Mouse (Mus musculus): Measurements from ENCODE around the gene Crtc2. TPM values are rescaled to one million over a fixed set of nuclear protein-coding genes. Genes with fewer than 3 reads are reported as not detected.

The Crtc2 gene
- total RNA-seq, 1 experiment, result 9.8 TPM

GRCm38 (mm10) chr3:90215825-90216380 is 38.1 kb upstream of the Crtc2 start:
- 0 out of 2 replicates have a peak, but pooled peaks have one; percentile 7 for TF ChIP-seq ZNF384 (IDR thresholded peaks at IDR 0.05; ENCODE audit: low read depth, low read length)
- no peak for TF ChIP-seq CHD2 (IDR thresholded peaks at IDR 0.05; ENCODE audit: low read depth, low read length)
- peak; percentile 7; the same call in 1 of the 2 replicates for TF ChIP-seq ZC3H11A (IDR thresholded peaks at IDR 0.05; ENCODE audit: borderline replicate concordance, low read depth, low read length)
- Histone ChIP-seq H3K27ac (ENCODE audit: insufficient read depth, low read depth, low read length, poor library complexity, severe bottlenecking) (no peak overlapping the region), H3K9me3 (ENCODE audit: control insufficient read depth, insufficient read depth, low read depth, low read length) (no peaks in the 10 kb centered on the region), H3K36me3 (ENCODE audit: control insufficient read depth, insufficient read depth, low read length, poor library complexity, severe bottlenecking) (peaks cover 15% of the 10 kb centered on the region), H3K4me3 (ENCODE audit: insufficient read depth in 1 of 2, low read depth in 1 of 2, low read length in 2 of 2, poor library complexity in 1 of 2, severe bottlenecking in 1 of 2) (no peak overlapping the region), H3K9ac (ENCODE audit: insufficient read depth, low read depth, low read length, poor library complexity, severe bottlenecking) (no peak overlapping the region), H3K4me1 (ENCODE audit: control insufficient read depth in 2 of 2, insufficient read depth in 2 of 2, low read length in 2 of 2, poor library complexity in 1 of 2) (peaks cover 5% of the 10 kb centered on the region in 2 experiments; a peak in 2 of 4 replicates)
- in situ Hi-C loops (cut with MboI; ENCODE audit: low sequenced_read_pairs in 2 of 2, unreplicated experiment in 2 of 2), result no loop called here
- DNase-seq (ENCODE audit: low read depth, low spot score), result no peak

GRCm38 (mm10) chr3:90220088-90220487 is 33.9 kb upstream of the Crtc2 start:
- TF ChIP-seq HCFC1 (IDR thresholded peaks at IDR 0.05; ENCODE audit: borderline replicate concordance, insufficient read depth, low read length), result no peak
- no peak for TF ChIP-seq ZC3H11A (IDR thresholded peaks at IDR 0.05; ENCODE audit: borderline replicate concordance, low read depth, low read length)
- TF ChIP-seq ZNF384 (IDR thresholded peaks at IDR 0.05; ENCODE audit: low read depth, low read length), result no peak
- no peak for TF ChIP-seq MAFK (IDR thresholded peaks at IDR 0.05; ENCODE audit: insufficient read depth, low read depth, low read length)
- TF ChIP-seq CHD2 (IDR thresholded peaks at IDR 0.05; ENCODE audit: low read depth, low read length), result no peak
- in situ Hi-C loops (cut with MboI; ENCODE audit: low sequenced_read_pairs in 2 of 2, unreplicated experiment in 2 of 2), result no loop called here
- H3K9ac ChIP-seq (ENCODE audit: insufficient read depth, low read depth, low read length, poor library complexity, severe bottlenecking), result no peak overlapping the region; the same call in 1 of the 2 replicates
- H3K9me3 ChIP-seq (ENCODE audit: control insufficient read depth, insufficient read depth, low read depth, low read length), result no peaks in the 10 kb centered on the region
- peak overlapping the region in 1 of 2 experiments; percentile 65; a peak in 2 of 4 replicates for H3K4me3 ChIP-seq (ENCODE audit: insufficient read depth in 1 of 2, low read depth in 1 of 2, low read length in 2 of 2, poor library complexity in 1 of 2, severe bottlenecking in 1 of 2)
- H3K27ac ChIP-seq (ENCODE audit: insufficient read depth, low read depth, low read length, poor library complexity, severe bottlenecking), result no peak overlapping the region
- H3K4me1 ChIP-seq (ENCODE audit: control insufficient read depth in 2 of 2, insufficient read depth in 2 of 2, low read length in 2 of 2, poor library complexity in 1 of 2), result peaks cover 7 to 11% of the 10 kb centered on the region in 2 experiments
- no peaks in the 10 kb centered on the region for H3K36me3 ChIP-seq (ENCODE audit: control insufficient read depth, insufficient read depth, low read length, poor library complexity, severe bottlenecking)
- peak; percentile 47 for DNase-seq (ENCODE audit: low read depth, low spot score)

- Histone ChIP-seq H3K27ac (ENCODE audit: insufficient read depth, low read depth, low read length, poor library complexity, severe bottlenecking) (0 out of 2 replicates have a peak overlapping the region, but pooled peaks have one; percentile 13), H3K36me3 (ENCODE audit: control insufficient read depth, insufficient read depth, low read length, poor library complexity, severe bottlenecking) (no peaks in the 10 kb centered on the region)
- in situ Hi-C loops (cut with MboI; ENCODE audit: low sequenced_read_pairs in 2 of 2, unreplicated experiment in 2 of 2), result no loop called here
Measured at GRCm38 (mm10) chr3:90220531-90220951, 33.4 kb upstream of the Crtc2 start.

GRCm38 (mm10) chr3:90221123-90221522 is 32.8 kb upstream of the Crtc2 start:
- peak overlapping the region; percentile 72 for H3K9ac ChIP-seq (ENCODE audit: insufficient read depth, low read depth, low read length, poor library complexity, severe bottlenecking)
- H3K36me3 ChIP-seq (ENCODE audit: control insufficient read depth, insufficient read depth, low read length, poor library complexity, severe bottlenecking), result no peaks in the 10 kb centered on the region
- no peak for DNase-seq (ENCODE audit: low read depth, low spot score)
- in situ Hi-C loops (cut with MboI; ENCODE audit: low sequenced_read_pairs in 2 of 2, unreplicated experiment in 2 of 2), result no loop called here
- H3K4me1 ChIP-seq (ENCODE audit: control insufficient read depth in 2 of 2, insufficient read depth in 2 of 2, low read length in 2 of 2, poor library complexity in 1 of 2), result peaks cover 7 to 18% of the 10 kb centered on the region in 2 experiments
- H3K27ac ChIP-seq (ENCODE audit: insufficient read depth, low read depth, low read length, poor library complexity, severe bottlenecking), result no peak overlapping the region
- H3K9me3 ChIP-seq (ENCODE audit: control insufficient read depth, insufficient read depth, low read depth, low read length), result no peaks in the 10 kb centered on the region
- TF ChIP-seq MAFK (IDR thresholded peaks at IDR 0.05; ENCODE audit: insufficient read depth, low read depth, low read length) (no peak), ZC3H11A (IDR thresholded peaks at IDR 0.05; ENCODE audit: borderline replicate concordance, low read depth, low read length) (no peak), ZNF384 (IDR thresholded peaks at IDR 0.05; ENCODE audit: low read depth, low read length) (no peak)
- peak overlapping the region; percentile 25 to 62; a peak in 2 of 4 replicates for H3K4me3 ChIP-seq (ENCODE audit: insufficient read depth in 1 of 2, low read depth in 1 of 2, low read length in 2 of 2, poor library complexity in 1 of 2, severe bottlenecking in 1 of 2)

More at GRCm38 (mm10) chr3:90220531-90220951, 33.4 kb upstream of the Crtc2 start:
- DNase-seq (ENCODE audit: low read depth, low spot score), result no peak
- Histone ChIP-seq H3K9ac (ENCODE audit: insufficient read depth, low read depth, low read length, poor library complexity, severe bottlenecking) (peak overlapping the region; percentile 72), H3K9me3 (ENCODE audit: control insufficient read depth, insufficient read depth, low read depth, low read length) (no peaks in the 10 kb centered on the region), H3K4me1 (ENCODE audit: control insufficient read depth in 2 of 2, insufficient read depth in 2 of 2, low read length in 2 of 2, poor library complexity in 1 of 2) (peaks cover 7 to 13% of the 10 kb centered on the region in 2 experiments), H3K4me3 (ENCODE audit: insufficient read depth in 1 of 2, low read depth in 1 of 2, low read length in 2 of 2, poor library complexity in 1 of 2, severe bottlenecking in 1 of 2) (peak overlapping the region; percentile 62 to 65)
- no peak for TF ChIP-seq ZC3H11A (IDR thresholded peaks at IDR 0.05; ENCODE audit: borderline replicate concordance, low read depth, low read length)
- no peak for TF ChIP-seq CHD2 (IDR thresholded peaks at IDR 0.05; ENCODE audit: low read depth, low read length)
- TF ChIP-seq MAFK (IDR thresholded peaks at IDR 0.05; ENCODE audit: insufficient read depth, low read depth, low read length), result no peak
- no peak for TF ChIP-seq ZNF384 (IDR thresholded peaks at IDR 0.05; ENCODE audit: low read depth, low read length)

GRCm38 (mm10) chr3:90222455-90222854 is 31.5 kb upstream of the Crtc2 start:
- Histone ChIP-seq H3K27ac (ENCODE audit: insufficient read depth, low read depth, low read length, poor library complexity, severe bottlenecking) (no peak overlapping the region), H3K9ac (ENCODE audit: insufficient read depth, low read depth, low read length, poor library complexity, severe bottlenecking) (no peak overlapping the region), H3K36me3 (ENCODE audit: control insufficient read depth, insufficient read depth, low read length, poor library complexity, severe bottlenecking) (no peaks in the 10 kb centered on the region), H3K9me3 (ENCODE audit: control insufficient read depth, insufficient read depth, low read depth, low read length) (no peaks in the 10 kb centered on the region), H3K4me1 (ENCODE audit: control insufficient read depth in 2 of 2, insufficient read depth in 2 of 2, low read length in 2 of 2, poor library complexity in 1 of 2) (peaks cover 7 to 17% of the 10 kb centered on the region in 2 experiments), H3K4me3 (ENCODE audit: insufficient read depth in 1 of 2, low read depth in 1 of 2, low read length in 2 of 2, poor library complexity in 1 of 2, severe bottlenecking in 1 of 2) (no peak overlapping the region)
- in situ Hi-C loops (cut with MboI; ENCODE audit: low sequenced_read_pairs in 2 of 2, unreplicated experiment in 2 of 2), result no loop called here
- TF ChIP-seq HCFC1 (IDR thresholded peaks at IDR 0.05; ENCODE audit: borderline replicate concordance, insufficient read depth, low read length) (no peak), ZC3H11A (IDR thresholded peaks at IDR 0.05; ENCODE audit: borderline replicate concordance, low read depth, low read length) (no peak), ZNF384 (IDR thresholded peaks at IDR 0.05; ENCODE audit: low read depth, low read length) (no peak), CHD2 (IDR thresholded peaks at IDR 0.05; ENCODE audit: low read depth, low read length) (no peak), MAFK (IDR thresholded peaks at IDR 0.05; ENCODE audit: insufficient read depth, low read depth, low read length) (no peak)
- DNase-seq (ENCODE audit: low read depth, low spot score), result no peak
